Mouse (Mus musculus) ovary, postnatal 10 days (tissue): ENCODE results near the gene Unc13c.

Experiments
- DNase-seq: peaks from one replicate; pipeline ENCODE4 v3.0.0; 2022; ENCODE audit warnings: low spot score

Gene Unc13c

DNA sequence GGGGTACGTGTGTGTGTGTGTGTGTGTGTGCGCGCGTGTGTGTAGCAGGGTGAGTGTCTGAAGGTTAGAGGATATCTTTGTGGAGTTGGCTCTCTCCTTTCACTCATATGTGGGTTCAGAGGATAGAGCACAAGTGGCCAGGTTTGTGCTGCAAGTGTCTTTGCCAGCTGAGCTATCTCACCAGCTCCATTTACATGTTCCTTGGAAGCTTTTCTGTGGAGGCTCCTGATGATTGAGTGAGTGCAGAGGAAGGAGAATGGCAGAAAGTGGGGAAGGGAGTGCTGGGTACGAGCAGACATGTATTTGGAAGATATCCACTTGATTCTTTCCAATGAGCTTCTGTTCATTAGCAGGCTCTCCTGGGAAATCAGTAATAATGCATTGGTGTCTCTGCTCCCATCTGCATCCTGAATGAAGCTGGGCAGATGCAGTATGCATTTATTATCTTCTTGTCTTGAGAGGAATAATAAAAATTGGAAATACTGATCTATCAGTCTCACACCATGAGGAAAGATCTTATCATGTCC is 86.3 kb downstream of the Unc13c start:
- DNase-seq, result no peak

DNA sequence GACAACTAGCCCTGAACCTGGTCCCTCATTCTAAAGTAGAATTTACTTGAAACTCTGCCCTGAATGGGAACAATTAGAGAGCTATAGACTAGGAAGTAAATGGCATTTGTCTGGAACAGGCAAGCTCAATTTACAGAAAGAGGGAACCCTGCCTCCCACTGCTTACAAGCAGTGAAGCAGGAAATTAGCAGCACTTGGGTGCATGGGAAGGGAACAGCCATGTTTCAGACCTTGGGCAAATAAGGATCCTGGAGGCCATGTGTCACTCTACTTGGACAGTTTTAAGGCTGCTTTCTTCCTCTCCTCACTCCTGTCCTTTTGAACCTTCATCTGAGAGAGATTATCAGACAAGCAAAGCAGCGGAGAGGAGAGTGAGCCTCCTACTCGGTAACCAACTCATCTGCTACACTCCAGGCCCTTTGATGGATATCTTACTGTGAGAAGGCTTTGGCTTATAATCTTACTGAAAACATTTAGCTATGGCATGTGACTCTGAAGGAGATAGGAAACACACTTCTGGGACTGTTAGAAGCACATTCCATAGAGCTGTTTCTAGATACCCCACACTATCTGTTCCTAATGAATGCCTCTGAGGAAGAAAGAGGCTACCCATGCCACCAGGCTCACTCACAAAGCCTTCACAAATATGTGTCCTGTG is 101.2 kb downstream of the Unc13c start:
- no peak for DNase-seq

DNA sequence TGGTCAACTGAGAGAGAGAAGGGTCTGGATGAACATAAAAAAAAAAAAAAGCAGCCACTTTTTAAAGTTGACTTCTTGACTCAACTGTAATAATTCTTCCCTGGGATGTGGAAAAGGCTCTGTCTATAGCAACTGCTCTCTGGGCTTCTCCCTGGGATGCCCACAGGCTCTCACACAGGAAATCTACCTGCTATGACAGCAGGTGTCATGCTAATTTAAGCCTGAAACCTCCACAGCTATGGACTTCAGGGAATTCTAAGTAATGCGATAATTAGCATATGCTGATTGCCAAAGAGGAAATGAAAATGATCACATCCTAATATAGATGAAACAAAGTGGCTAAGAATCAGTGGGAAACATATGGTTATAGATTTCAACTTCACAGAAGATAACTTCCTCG is 102.1 kb downstream of the Unc13c start:
- no peak for DNase-seq

DNA sequence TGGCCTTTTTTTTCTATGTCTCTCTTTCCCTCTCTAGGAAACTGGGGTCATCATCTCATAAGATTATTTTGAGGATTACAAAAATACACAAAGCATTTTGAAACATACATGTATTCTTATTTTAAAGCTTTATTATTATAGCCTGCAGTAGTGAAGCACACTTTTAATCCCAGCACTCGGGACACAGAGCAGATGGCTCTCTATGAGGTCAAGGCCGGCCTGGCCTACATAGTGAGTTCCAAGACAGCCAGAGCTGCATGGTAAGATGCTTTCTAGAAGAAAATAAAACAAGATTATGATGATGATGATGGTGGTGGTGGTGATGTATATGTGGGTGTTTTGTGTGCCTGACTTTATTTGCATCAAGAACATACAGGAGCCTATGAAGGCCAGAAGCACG is 109.3 kb downstream of the Unc13c start:
- no peak for DNase-seq

DNA sequence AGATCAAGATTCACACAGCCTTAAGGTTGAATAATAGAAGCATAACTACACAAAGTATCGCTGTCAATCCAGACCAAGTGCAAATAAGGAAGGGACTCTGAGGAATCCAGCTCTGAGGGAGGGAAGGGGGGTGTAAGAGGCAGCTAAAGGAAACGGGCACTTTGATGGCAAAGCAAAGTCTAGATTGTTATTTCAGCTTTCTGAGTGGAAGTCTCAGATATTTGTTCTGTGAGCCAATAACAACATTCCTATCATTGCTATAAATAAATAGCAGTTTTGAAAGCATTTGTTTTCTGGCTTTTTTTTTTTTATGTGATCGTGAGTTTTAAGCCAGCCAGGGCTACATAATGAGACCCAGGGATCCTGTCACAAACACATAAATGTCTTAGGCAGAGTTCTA is 114.5 kb downstream of the Unc13c start:
- DNase-seq, result no peak

DNA sequence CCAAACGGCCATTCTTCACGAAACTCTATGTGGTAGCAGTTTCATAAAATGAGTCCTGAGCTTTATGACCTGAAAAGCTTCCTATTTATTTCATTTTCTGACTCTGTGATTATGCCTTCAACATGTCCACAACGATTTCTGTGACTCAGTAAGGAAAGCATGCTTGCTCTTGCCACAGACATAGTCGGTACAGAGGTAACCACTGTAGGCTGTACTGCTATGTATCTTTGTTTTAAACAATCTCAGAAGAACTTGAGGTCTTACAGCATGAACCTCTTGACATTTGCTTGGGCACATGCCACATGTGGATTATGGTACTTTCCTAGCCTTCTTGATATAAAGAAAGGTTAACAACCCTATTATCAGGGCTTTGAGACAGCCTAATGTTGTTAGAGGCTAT is 162.1 kb downstream of the Unc13c start:
- DNase-seq, result no peak

DNA sequence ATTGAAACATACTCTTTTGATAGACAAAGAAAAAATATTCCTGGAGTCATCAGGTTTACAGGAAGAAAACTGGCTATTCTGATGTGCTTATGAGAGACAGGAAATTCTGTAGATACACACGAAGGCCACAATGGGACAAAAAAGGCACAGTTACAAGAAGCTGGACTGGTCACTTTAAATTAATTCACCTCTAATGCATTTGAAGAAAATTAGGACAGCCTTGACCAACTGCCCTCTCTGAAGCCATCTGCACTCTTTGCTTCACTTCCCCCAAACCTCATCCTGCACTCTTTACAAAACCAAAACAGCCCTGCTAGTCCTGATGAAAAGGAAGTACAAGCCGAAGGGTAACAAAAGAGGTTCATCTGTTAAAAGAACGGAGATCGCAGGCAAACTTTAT is 194.2 kb downstream of the Unc13c start:
- no peak for DNase-seq

DNA sequence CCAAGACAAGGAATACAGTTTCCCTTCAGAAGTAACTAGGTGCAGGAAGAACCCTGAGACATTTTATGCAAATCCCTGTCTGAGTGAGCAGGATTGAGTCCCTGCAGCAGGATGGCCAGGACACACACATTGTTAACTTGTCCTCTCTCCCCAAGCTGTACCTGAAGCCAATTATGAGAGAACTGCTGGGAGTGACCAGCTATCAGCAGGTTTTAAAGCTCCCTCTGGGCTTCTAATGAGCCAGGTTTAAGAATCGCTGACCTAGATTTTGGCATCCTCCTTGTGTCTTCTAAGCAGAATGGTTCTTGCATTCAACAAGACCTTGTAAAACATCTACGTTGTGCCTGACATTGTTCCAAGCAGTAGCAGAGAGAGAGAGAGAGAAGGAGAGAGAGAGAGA is 213.6 kb downstream of the Unc13c start:
- DNase-seq, result no peak

DNA sequence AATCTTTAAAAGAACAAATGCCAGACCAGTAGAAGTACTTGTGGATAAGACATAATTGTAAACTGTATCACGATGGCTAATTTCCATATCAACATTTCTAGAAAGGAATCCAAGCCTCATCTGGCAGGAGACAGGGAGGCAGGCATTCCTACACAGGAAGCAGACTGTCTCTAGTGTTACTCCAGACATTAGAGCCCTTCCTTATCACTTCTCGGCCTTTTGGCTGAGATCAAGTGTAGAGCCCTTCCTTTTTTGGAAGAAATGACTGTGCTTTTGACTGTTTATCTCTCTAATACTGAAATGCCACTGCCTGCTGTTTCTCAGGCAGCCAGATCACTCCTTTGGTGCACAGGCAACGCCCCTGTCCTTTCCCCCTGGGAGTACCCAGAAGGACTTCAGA is 215.3 kb downstream of the Unc13c start:
- no peak for DNase-seq

DNA sequence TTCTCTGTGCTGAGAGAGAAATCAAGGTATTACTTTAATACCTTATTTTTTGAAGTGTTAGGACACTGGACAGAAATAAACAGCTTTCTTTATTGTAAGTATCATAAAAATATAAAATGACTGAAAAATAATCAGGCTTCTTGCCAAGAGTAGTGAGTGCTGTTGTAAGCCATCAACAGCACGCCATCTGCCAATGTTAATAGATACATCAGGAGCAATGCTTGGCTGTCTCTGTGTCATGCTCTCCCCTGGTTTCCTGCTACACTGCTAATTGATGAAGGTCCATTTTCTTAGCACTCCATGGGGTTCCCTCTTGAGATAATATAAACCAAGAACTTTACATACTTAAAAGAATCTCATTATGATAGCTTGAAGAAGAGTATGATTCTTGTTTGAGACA is 217.4 kb downstream of the Unc13c start:
- no peak for DNase-seq

DNA sequence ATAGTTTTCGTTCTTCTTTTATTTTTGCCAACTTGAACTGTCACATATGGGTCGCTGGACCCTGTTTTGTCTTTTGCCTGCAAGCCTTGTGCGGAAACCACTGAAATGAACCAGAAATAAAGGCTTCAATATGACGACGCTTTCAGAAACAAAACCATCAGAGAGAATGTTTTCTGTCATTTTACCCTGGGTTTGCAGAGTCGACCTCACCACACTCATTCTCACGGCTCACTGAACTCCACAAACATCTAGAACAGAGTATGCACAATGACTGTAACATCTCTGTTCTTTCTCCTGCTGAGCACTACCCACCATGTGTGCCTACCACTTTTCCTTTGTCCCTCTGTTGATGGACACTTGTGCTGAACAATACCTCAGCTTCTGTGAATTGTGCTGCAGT is 234.3 kb downstream of the Unc13c start:
- DNase-seq, result no peak

DNA sequence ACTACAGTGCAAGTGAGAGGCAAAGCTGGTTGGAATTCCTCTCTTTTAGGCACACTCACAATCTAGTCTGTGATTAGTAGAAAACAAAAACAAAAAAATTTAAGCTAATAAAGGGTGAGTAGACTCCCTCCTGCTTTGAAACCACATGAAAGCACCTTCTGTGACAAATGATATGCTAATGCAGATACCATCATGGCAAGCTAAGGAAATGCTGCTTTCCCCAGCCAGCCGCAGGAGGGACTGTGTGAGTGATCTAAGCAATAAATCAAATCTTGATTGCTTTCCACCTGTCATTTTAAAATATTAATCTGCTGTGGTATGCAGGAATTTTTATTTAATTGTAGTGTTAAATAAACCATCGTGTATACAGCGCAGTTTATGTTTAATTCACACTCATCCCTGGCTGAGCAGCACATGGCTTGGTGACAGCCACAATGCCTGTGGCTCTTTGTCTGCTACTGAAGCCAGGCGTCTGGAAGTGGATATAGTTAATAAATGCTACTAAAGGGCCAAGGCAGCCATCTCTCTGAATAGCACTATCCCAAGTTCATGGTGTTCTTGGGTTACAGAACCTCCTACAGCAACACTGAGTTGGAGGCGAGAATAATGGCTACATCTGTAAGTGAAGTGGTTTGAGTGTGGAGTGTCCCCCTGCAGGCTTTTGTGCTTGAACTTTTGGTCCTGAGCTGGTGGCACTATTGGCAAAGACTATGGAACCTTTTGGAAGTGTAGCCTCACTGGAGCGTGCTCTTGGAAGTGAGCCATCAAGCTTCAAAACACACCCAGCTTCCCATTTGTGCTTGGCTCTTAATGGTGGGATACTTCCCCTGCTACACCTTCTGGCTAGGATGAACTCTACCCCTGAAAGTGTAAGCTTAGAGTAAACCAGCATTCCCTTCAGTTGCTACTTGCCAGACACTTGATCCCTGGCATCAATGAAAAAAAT is 242.8 kb downstream of the Unc13c start:
- DNase-seq, result no peak

DNA sequence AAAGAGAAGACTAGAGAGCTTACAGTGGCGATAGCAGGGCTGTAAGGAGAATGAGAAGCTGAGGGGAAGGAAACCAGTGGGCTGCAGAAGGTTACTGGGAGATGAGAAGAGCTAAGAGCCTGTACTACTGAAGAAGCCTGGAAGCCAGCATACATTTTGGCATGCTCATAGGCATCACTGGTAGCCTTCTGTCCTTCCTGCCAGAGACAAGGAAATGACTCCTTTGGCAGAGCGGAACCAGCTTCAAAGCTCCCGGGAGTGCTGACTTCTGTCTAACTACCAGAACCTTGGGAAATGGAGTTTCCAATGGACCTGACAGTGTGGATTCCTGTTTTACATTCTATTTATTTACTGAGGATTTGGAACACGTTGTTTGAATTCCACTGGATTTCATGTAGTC is 244.0 kb downstream of the Unc13c start:
- no peak for DNase-seq

DNA sequence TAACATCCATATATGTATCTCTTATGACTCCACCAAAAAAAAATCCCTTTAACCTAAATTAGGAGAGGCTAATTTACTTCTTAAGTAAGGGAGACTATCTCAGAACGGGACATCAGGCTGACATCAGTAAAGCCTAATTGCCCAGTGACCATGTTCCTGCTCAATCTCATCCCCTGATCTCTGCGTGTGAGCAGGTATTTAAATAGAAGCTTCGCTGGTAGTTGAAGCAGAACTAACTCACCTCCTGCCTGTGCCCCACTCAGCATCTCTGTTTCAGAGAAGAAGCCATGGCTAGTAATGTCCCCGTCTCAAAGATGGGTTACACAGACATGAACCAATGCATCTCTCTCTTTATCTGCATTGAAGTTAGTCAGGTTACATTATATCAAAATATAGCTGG is 255.3 kb downstream of the Unc13c start:
- no peak for DNase-seq

DNA sequence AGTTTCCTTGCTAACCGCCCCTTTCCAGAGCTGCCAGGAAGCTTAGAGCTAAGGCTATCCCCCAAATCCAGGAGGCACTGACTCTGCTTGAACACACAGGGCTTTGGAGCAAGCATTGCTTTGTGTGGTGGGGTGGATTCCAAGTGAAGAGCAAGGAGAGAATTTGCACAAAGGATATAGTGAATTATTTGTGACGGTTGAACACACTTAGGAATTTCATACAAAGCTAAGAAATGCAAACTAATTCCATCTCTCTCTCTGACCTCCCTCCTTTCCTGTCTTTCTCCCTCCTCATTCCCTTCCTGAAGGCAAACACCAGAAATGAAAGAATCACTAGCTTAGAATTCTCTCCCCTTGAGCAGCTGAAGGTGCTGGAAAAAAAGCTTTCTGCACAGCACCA is 271.7 kb downstream of the Unc13c start:
- no peak for DNase-seq

DNA sequence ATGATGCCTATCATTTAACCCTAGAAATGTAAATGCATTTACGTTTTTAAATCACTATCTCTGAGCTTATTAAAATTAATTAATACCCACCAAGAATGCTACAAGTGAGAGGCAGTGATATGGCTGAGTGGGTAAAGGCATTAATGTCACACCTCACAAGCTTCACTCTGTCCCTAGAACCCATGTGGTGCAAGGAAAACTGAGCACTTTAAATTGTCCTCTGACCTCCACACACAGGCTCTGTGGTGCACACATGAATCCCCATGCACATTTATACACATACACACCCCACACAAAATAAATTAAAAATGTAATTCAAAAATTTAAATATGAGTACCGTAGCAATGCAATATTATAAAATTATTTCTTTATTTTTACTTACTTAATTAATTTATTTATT is 287.2 kb downstream of the Unc13c start:
- DNase-seq, result no peak

DNA sequence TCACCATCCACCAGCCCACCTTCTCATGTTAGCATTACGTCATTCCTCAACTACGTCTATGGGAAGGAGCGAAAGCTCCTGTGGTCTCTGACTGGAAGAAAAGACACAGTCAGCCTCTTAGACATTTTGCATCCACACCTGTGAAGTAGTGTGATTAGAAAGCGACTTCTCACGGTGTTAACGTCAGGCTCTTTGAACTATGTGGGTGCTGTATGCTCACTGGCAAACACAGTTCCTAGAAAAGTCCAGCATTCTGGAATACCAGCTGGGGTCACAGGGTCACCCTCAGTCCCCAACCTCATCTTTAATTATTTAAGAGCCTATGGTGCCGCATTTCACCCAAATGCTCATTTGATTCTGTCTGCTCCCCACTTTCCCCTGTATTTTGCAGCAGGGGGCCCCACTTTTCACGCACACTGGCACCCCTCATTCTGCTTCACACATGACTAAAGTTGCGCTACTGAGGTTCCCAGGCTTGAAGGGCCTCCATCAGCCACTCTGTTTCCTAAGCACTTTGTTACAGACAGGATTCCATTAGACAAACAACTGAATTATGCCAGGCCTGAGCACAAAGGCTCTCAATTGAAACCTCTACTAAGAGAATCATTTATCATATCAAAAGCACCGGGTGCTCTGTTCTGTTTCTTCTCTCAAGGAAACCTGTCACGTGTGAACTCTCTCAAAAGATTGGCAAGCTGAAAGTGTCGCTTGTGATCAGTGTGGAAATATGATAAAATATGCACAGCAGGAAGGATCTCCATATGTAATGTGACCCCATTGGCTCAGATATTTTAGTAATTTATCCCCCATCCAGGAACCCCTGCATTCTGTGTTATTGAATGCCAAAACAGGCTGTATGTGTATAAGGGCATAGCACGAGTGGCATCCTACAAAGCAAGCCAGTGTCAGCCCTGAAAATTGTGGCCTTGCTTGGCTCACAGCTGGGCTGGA is 287.9 kb downstream of the Unc13c start:
- no peak for DNase-seq

DNA sequence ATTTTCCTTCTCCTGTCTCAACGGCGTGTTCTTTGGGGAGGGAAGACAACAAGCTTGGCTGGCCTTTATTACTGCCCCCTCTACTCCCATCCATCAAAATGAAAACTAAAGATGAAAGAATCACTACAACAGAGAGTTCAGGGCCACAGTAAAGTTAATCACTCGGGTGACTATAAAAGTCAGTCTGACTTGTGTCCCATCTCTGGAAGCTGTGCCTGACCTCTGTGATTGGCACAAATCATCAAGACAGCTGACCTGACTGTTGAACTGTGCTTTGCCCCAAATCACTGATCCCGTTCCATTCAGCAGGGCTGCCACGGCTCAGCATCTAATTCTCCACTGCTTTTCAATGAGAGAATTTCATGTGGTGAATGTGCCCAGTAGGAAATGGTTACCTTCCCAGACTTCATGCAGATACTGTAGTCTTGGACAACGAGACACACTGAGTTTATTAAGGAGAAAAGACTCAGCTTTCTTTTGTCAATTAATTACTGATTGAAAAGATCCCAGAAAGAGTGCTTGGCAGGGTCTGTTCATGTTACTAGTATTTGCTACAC is 297.0 kb downstream of the Unc13c start:
- DNase-seq, result no peak

DNA sequence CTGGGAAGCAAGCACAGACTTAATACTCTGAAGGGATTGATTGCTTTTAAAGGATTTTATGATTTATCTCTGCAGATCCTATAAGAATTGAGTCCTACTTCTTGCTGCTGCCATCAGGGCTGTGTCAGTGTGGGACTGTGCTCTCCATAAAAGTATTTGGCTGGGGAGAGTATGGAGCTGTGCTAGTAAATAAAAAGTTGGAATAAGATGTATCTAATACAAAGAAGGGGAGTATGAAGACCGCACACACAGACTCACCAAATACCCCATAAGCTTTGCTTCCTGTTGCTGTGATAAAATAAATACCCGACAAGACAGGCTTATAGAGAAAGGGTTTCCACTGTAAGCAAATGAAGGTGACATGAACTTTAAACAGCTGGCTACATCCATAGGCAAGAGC is 298.7 kb downstream of the Unc13c start:
- no peak for DNase-seq

DNA sequence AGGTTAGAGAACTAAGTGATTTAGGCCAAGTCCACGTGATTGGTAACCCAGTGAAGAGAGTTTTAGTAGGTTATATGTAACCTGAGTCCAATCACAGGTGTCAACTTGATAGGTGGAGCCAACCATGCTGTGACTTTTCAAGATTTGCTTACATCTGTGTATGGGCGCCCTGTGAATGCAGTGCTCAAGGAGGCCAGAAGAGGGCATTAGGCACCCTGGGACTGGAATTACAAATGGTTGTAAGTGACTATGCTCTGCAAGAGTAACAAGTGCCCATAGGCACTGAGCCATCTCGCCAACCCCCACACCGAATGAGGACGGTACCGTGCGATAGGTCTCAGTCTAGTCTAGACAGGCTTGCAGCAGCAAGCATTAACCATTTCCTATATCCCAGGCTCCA is 305.9 kb downstream of the Unc13c start:
- no peak for DNase-seq

DNA sequence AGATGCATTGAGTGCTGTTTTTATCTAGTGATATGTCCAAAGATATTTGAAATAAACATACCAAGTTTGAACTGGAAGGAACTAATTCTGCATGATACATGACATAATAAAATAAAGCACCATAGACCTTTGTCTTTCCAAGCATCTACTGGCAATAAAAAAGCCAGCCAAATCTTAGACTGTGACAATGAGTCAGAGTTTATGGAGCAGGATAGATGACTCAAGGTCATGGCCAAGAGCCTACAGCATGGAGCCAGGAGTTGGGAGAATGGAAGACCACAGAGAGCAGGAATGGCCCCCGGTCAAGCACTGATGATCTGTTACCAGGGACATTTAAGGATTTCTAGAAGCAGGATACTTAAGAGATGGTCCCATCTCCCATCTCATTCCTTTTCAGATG is 319.7 kb downstream of the Unc13c start:
- DNase-seq, result no peak

DNA sequence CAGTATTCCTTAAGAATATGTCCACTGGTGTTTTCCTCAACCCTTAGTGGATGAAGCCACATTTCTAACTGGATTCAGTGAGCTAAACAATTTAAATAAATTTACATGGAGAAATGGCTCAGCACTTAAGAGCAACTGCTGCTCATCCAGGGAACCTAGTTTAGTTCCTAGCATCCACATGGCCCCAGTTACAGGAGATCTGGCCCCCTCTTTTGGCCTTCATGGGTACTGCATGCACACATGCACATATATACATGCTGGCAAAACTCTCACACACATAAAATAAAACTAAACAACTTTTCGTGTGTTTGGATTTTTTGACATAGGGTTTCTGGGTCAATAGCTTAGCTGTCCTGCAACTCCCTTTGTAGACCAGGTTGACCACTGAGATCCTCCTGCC is 330.6 kb downstream of the Unc13c start:
- no peak for DNase-seq
